ENCODE assay signal across 26 mouse cellular contexts in genomic region chr2:52982502-52982901, GRCm38 (mm10).
"Had no signal": no experiment of that assay in that cellular context is flagged by ENCODE, and none has a peak within 500 bp of the region (broad histone marks: within the 10 kb centered on the region; RNA-seq: fewer than 3 reads in every experiment).

No protein-coding gene starts in this region.

- H3K9me3 ChIP-seq: embryonic facial prominence, embryonic 10.5 days; embryonic facial prominence, embryonic 12.5 days; embryonic facial prominence, embryonic 13.5 days; embryonic facial prominence, embryonic 15.5 days; forebrain, embryonic 10.5 days; forebrain, embryonic 12.5 days; forebrain, embryonic 13.5 days; forebrain, embryonic 15.5 days; heart, embryonic 10.5 days had no signal

- H3K4me3 ChIP-seq: embryonic facial prominence, embryonic 10.5 days; embryonic facial prominence, embryonic 12.5 days; embryonic facial prominence, embryonic 13.5 days; embryonic facial prominence, embryonic 15.5 days; erythroblast, embryonic 14.5 days; forebrain, embryonic 10.5 days; forebrain, embryonic 12.5 days; forebrain, embryonic 13.5 days; forebrain, embryonic 15.5 days; gastrocnemius, adult 2 months; heart, adult 2 months; heart, embryonic 10.5 days had no signal

- H3K27me3 ChIP-seq: embryonic facial prominence, embryonic 12.5 days; embryonic facial prominence, embryonic 13.5 days; embryonic facial prominence, embryonic 15.5 days; forebrain, embryonic 12.5 days; forebrain, embryonic 13.5 days; forebrain, embryonic 15.5 days had no signal

- H3K36me3 ChIP-seq: embryonic facial prominence, embryonic 10.5 days; embryonic facial prominence, embryonic 12.5 days; embryonic facial prominence, embryonic 13.5 days; embryonic facial prominence, embryonic 15.5 days; forebrain, embryonic 10.5 days; forebrain, embryonic 12.5 days; forebrain, embryonic 15.5 days; heart, embryonic 10.5 days had no signal

- H3K4me2 ChIP-seq: embryonic facial prominence, embryonic 12.5 days; embryonic facial prominence, embryonic 13.5 days; embryonic facial prominence, embryonic 15.5 days; forebrain, embryonic 12.5 days; forebrain, embryonic 13.5 days; forebrain, embryonic 15.5 days had no signal

- ATAC-seq: forebrain, embryonic 13.5 days; forebrain, embryonic 14.5 days; forebrain, embryonic 15.5 days; forebrain, embryonic 16.5 days; forebrain, postnatal 0 days had no signal

- H3K9ac ChIP-seq: embryonic facial prominence, embryonic 12.5 days; embryonic facial prominence, embryonic 13.5 days; embryonic facial prominence, embryonic 15.5 days; forebrain, embryonic 12.5 days; forebrain, embryonic 13.5 days; forebrain, embryonic 15.5 days; forebrain, postnatal 0 days had no signal

- DNase-seq: cerebellum, adult 9-10 months; cerebellum, adult 9-11 months; cerebellum, postnatal 14 days; cerebellum, postnatal 25 days; cerebellum, postnatal 36 days; embryo, embryonic 11 days; forebrain, postnatal 0 days; gastrocnemius, adult 2 months; gastrocnemius, postnatal 10 days; gastrocnemius, postnatal 14 days; gastrocnemius, postnatal 25 days; gastrocnemius, postnatal 36 days; heart, adult 18-20 months; heart, adult 2 months had no signal

- H3K27ac ChIP-seq: embryonic facial prominence, embryonic 10.5 days; embryonic facial prominence, embryonic 12.5 days; embryonic facial prominence, embryonic 13.5 days; forebrain, embryonic 10.5 days; forebrain, embryonic 12.5 days; forebrain, embryonic 13.5 days; forebrain, embryonic 15.5 days; gastrocnemius, adult 2 months; heart, adult 2 months; heart, embryonic 10.5 days had no signal
